Comparison of ENCODE assay signal across 1 mouse cellular context in the genomic region with DNA sequence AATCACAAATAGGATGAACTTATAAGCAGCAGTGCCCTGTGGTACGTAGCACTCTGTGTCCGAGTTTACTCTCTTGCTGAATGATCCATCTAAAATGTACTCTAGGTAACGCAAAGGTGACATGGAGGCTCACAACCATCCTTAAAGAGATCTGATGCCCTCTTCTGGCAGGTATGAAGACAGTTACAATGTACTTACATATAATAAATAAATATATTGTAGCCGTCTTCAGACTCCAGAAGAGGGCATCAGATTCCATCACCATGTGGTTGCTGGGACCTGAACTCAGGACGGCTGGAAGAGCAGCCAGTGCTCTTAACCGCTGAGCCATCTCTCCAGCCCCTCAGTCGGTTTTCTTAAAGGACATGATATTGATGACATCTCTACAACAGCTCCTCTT.
TF ChIP-seq lines count a peak whose summit lies in the region.

No protein-coding gene starts in this region.

TF ChIP-seq in CH12.LX, 34 proteins besides CTCF, POLR2A, EP300 and RAD21:
- no peak for TF ChIP-seq IRF4 (IDR thresholded peaks at IDR 0.05; ENCODE audit: low read depth, low read length)
- TF ChIP-seq SMC3 (IDR thresholded peaks at IDR 0.05; ENCODE audit: low read depth, low read length): peak; percentile 48
